Mouse (Mus musculus) ES-E14 (cell line): ENCODE measurements around the gene Nfasc. TPM values are rescaled to one million over a fixed set of nuclear protein-coding genes. Genes with fewer than 3 reads are reported as not detected.

Source experiments
- DNase-seq: peaks from one replicate; pipeline ENCODE4 v3.0.0-alpha.2; 2013; ENCODE audit warnings: low read depth, low spot score
- H3K27ac ChIP-seq: 2 replicates; pipeline ENCODE4 v1.5.1; 2012; ENCODE audit warnings: low read depth, mild to moderate bottlenecking, low read length, moderate library complexity, mixed read lengths; ENCODE audit not compliant: poor library complexity, insufficient read depth, severe bottlenecking
- H3K36me3 ChIP-seq: 2 replicates; pipeline ENCODE4 v1.6.1; 2012; ENCODE audit warnings: mild to moderate bottlenecking, low read length, moderate library complexity, mixed read lengths; ENCODE audit not compliant: control insufficient read depth, poor library complexity, insufficient read depth, severe bottlenecking
- H3K4me1 ChIP-seq, 2 experiments: fragments of 150-350 bp in 1 of 2; sonication (generic) in 1 of 2; 2 replicates each; pipeline ENCODE4 v1.6.1; 2012; ENCODE audit warnings: low read length in 2 of 2, mild to moderate bottlenecking in 1 of 2, mixed read lengths in 1 of 2; ENCODE audit not compliant: control insufficient read depth in 2 of 2, insufficient read depth in 2 of 2, poor library complexity in 1 of 2
- H3K4me3 ChIP-seq, 2 experiments: fragments of 150-350 bp in 1 of 2; sonication (generic) in 1 of 2; 2 replicates each; pipeline ENCODE4 v1.5.1; 2012; ENCODE audit warnings: low read length in 2 of 2, low read depth in 1 of 2, mild to moderate bottlenecking in 1 of 2, mixed read lengths in 1 of 2; ENCODE audit not compliant: insufficient read depth in 1 of 2, poor library complexity in 1 of 2, severe bottlenecking in 1 of 2
- H3K9ac ChIP-seq: 2 replicates; pipeline ENCODE4 v1.6.1; 2012; ENCODE audit warnings: low read depth, mild to moderate bottlenecking, low read length, mixed read lengths; ENCODE audit not compliant: poor library complexity, insufficient read depth, severe bottlenecking
- H3K9me3 ChIP-seq: fragments of 150-350 bp; sonication (generic); 2 replicates; pipeline ENCODE4 v1.6.1; 2012; ENCODE audit warnings: low read depth, mild to moderate bottlenecking, low read length; ENCODE audit not compliant: control insufficient read depth, insufficient read depth
- CHD2 ChIP-seq: IDR thresholded peaks from 2 replicates; pipeline ENCODE4 v1.6.1; 2014; ENCODE audit warnings: mild to moderate bottlenecking, low read depth, low read length, inconsistent platforms
- HCFC1 ChIP-seq: IDR thresholded peaks from 2 replicates; pipeline ENCODE4 v1.6.1; 2012; ENCODE audit warnings: low read length, inconsistent platforms, borderline replicate concordance; ENCODE audit not compliant: insufficient read depth
- MAFK ChIP-seq: IDR thresholded peaks from 2 replicates; pipeline ENCODE4 v1.6.1; 2014; ENCODE audit warnings: mild to moderate bottlenecking, low read depth, low read length, inconsistent platforms; ENCODE audit not compliant: insufficient read depth
- ZC3H11A ChIP-seq: IDR thresholded peaks from 2 replicates; pipeline ENCODE4 v1.6.1; 2012; ENCODE audit warnings: low read depth, mild to moderate bottlenecking, inconsistent platforms, low read length, borderline replicate concordance
- ZNF384 ChIP-seq: IDR thresholded peaks from 2 replicates; pipeline ENCODE4 v1.6.1; 2012; ENCODE audit warnings: low read depth, low read length, inconsistent platforms
- in situ Hi-C, 2 experiments: fragments of 600-800 bp; cut with MboI; formaldehyde crosslinking; loops; one replicate each; pipeline ENCODE4 v1.15.1; 2025; ENCODE audit warnings: low sequenced_read_pairs in 2 of 2, inconsistent platforms in 1 of 2; ENCODE audit not compliant: unreplicated experiment in 2 of 2
- total RNA-seq: library from RNA; depleted of rRNA; stranded (reverse); fragments of 300-350 nt; gene quantifications from 2 replicates; pipeline ENCODE4 v1.2.3, GENCODE M21; 2012

The Nfasc gene
- total RNA-seq, 1 experiment, result 8.9 TPM

GRCm38 (mm10) chr1:132569516-132569915 lies 172.1 kb downstream of the Nfasc start:
- H3K27ac ChIP-seq, result no peak overlapping the region
- no peak for TF ChIP-seq HCFC1
- TF ChIP-seq CHD2, result no peak
- no peak for TF ChIP-seq MAFK
- no peak for TF ChIP-seq ZC3H11A
- no peaks in the 10 kb centered on the region for H3K36me3 ChIP-seq
- no peaks in the 10 kb centered on the region for H3K9me3 ChIP-seq
- in situ Hi-C loops, result no loop called here
- DNase-seq, result no peak
- no peak overlapping the region for H3K9ac ChIP-seq
- no peak overlapping the region for H3K4me3 ChIP-seq
- peaks cover 3 to 4% of the 10 kb centered on the region in 2 experiments; a peak in 1 of 4 replicates for H3K4me1 ChIP-seq

GRCm38 (mm10) chr1:132567336-132568125 lies 174.1 kb downstream of the Nfasc start:
- H3K9ac ChIP-seq, result no peak overlapping the region
- H3K9me3 ChIP-seq, result no peaks in the 10 kb centered on the region
- no peak overlapping the region for H3K27ac ChIP-seq
- H3K4me1 ChIP-seq, result peaks cover 3 to 4% of the 10 kb centered on the region in 2 experiments; a peak in 1 of 4 replicates
- no peak overlapping the region for H3K4me3 ChIP-seq
- in situ Hi-C loops, result no loop called here
- no peaks in the 10 kb centered on the region for H3K36me3 ChIP-seq
- TF ChIP-seq HCFC1 (no peak), ZC3H11A (no peak), ZNF384 (no peak), MAFK (no peak), CHD2 (no peak)
- no peak for DNase-seq

GRCm38 (mm10) chr1:132565766-132566165 lies 175.8 kb downstream of the Nfasc start:
- Histone ChIP-seq H3K4me3 (no peak overlapping the region), H3K9ac (no peak overlapping the region), H3K9me3 (no peaks in the 10 kb centered on the region), H3K4me1 (peaks cover 3 to 4% of the 10 kb centered on the region in 2 experiments; a peak in 1 of 4 replicates), H3K27ac (no peak overlapping the region), H3K36me3 (no peaks in the 10 kb centered on the region)
- in situ Hi-C loops, result no loop called here
- DNase-seq, result no peak
- TF ChIP-seq ZC3H11A (no peak), CHD2 (no peak), MAFK (no peak), ZNF384 (no peak), HCFC1 (no peak)

GRCm38 (mm10) chr1:132564946-132565345 lies 176.7 kb downstream of the Nfasc start:
- Histone ChIP-seq H3K36me3 (no peaks in the 10 kb centered on the region), H3K4me1 (peaks cover 3 to 4% of the 10 kb centered on the region in 2 experiments; a peak in 1 of 4 replicates), H3K9ac (no peak overlapping the region), H3K9me3 (no peaks in the 10 kb centered on the region), H3K4me3 (no peak overlapping the region), H3K27ac (no peak overlapping the region)
- TF ChIP-seq CHD2 (no peak), ZNF384 (no peak), ZC3H11A (no peak)
- DNase-seq, result no peak
- in situ Hi-C loops, result no loop called here
